Mouse (Mus musculus) hematopoietic stem cell, adult 5-6 weeks (primary cell): ENCODE measurements around the gene Fyttd1. TPM values are rescaled to one million over a fixed set of nuclear protein-coding genes. Genes with fewer than 3 reads are reported as not detected.

Experiments
- total RNA-seq: library from RNA; stranded (forward); fragments of 172-1452, 232-1000 nt; gene quantifications from 2 replicates; pipeline ENCODE4 v1.2.3, GENCODE M21; 2017

Gene Fyttd1
- total RNA-seq, 1 experiment from 2014 or later: 86.8 TPM

Other genes starting within 250 kb of the Fyttd1 start
- gene Tnk2, start 233.6 kb upstream of the Fyttd1 start, total RNA-seq: 3.5 and 5.7 TPM in 2 replicates
- not detected in 2 replicates for gene Muc4, start 141.6 kb upstream of the Fyttd1 start, total RNA-seq
- gene Muc20, start 80.1 kb upstream of the Fyttd1 start, total RNA-seq: not detected in 2 replicates
- gene Smbd1, start 67.0 kb upstream of the Fyttd1 start, total RNA-seq: not detected in 2 replicates
- 12.9 and 16.2 TPM in 2 replicates for gene Rubcn, start 266 bp downstream of the Fyttd1 start, total RNA-seq
- 24.5 TPM in 2 replicates for gene Lrch3, start 36.6 kb downstream of the Fyttd1 start, total RNA-seq
- gene Iqcg, start 178.7 kb downstream of the Fyttd1 start, total RNA-seq: 0.79 and 3.3 TPM in 2 replicates
- 1,452 and 2,432 TPM in 2 replicates for gene Rpl35a, start 179.0 kb downstream of the Fyttd1 start, total RNA-seq
- 1.5 and 7.9 TPM in 2 replicates for gene Lmln, start 185.0 kb downstream of the Fyttd1 start, total RNA-seq